Mouse (Mus musculus): ENCODE data around the gene Dbh. TPM values are rescaled to one million over a fixed set of nuclear protein-coding genes. Genes with fewer than 3 reads are reported as not detected.

Dbh gene
- polyA plus RNA-seq, 1 experiment: 0.69 TPM

- peaks cover 49% of the 10 kb centered on the region for H3K4me1 ChIP-seq (replicated peaks; ENCODE audit: control insufficient read depth, insufficient read depth, low read length)
- peak overlapping the region; percentile 51; the same call in 1 of the 2 replicates for H3K27ac ChIP-seq (ENCODE audit: control insufficient read depth, insufficient read depth, low read length)
- DNase-seq: peak; percentile 78
- WGBS: 16% methylated on average over 5 of the region's 5 CpGs
- TF ChIP-seq CTCF (IDR thresholded peaks at IDR 0.05; ENCODE audit: borderline replicate concordance, control insufficient read depth, extremely low read depth, insufficient read depth, low read length, poor library complexity) (no peak), POLR2A (IDR thresholded peaks at IDR 0.05; ENCODE audit: control insufficient read depth, extremely low read depth, insufficient read depth, low read length, poor library complexity) (0 out of 2 replicates have a peak, but pooled peaks have one; percentile 12)
- no peaks in the 10 kb centered on the region for H3K36me3 ChIP-seq (ENCODE audit: control insufficient read depth, insufficient read depth, low read length)
- no peak overlapping the region for H3K4me3 ChIP-seq (ENCODE audit: control insufficient read depth, insufficient read depth, low read length)
- no peaks in the 10 kb centered on the region for H3K27me3 ChIP-seq (ENCODE audit: control insufficient read depth, insufficient read depth, low read length)
Measured at GRCm38 (mm10) chr2:27209816-27210215, 44.8 kb downstream of the Dbh start.

- TF ChIP-seq CTCF (IDR thresholded peaks at IDR 0.05; ENCODE audit: borderline replicate concordance, control insufficient read depth, extremely low read depth, insufficient read depth, low read length, poor library complexity): peak; percentile 72; the same call in 1 of the 2 replicates
- 0 out of 2 replicates have a peak, but pooled peaks have one; percentile 5 for TF ChIP-seq POLR2A (IDR thresholded peaks at IDR 0.05; ENCODE audit: control insufficient read depth, extremely low read depth, insufficient read depth, low read length, poor library complexity)
- DNase-seq: peak; percentile 66
- H3K27me3 ChIP-seq (ENCODE audit: control insufficient read depth, insufficient read depth, low read length): no peaks in the 10 kb centered on the region
- WGBS: 53% methylated on average over 7 of the region's 7 CpGs
- H3K36me3 ChIP-seq (ENCODE audit: control insufficient read depth, insufficient read depth, low read length): no peaks in the 10 kb centered on the region
- H3K4me3 ChIP-seq (ENCODE audit: control insufficient read depth, insufficient read depth, low read length): no peak overlapping the region
- H3K27ac ChIP-seq (ENCODE audit: control insufficient read depth, insufficient read depth, low read length): no peak overlapping the region
- H3K4me1 ChIP-seq (replicated peaks; ENCODE audit: control insufficient read depth, insufficient read depth, low read length): peaks cover 49% of the 10 kb centered on the region
Measured at GRCm38 (mm10) chr2:27210255-27210654, 45.2 kb downstream of the Dbh start.

GRCm38 (mm10) chr2:27210676-27211210 is 45.7 kb downstream of the Dbh start:
- no peaks in the 10 kb centered on the region for H3K36me3 ChIP-seq (ENCODE audit: control insufficient read depth, insufficient read depth, low read length)
- TF ChIP-seq CTCF (IDR thresholded peaks at IDR 0.05; ENCODE audit: borderline replicate concordance, control insufficient read depth, extremely low read depth, insufficient read depth, low read length, poor library complexity) (peak; percentile 4; the same call in 1 of the 2 replicates), POLR2A (IDR thresholded peaks at IDR 0.05; ENCODE audit: control insufficient read depth, extremely low read depth, insufficient read depth, low read length, poor library complexity) (no peak)
- no peak for DNase-seq
- peaks cover 49% of the 10 kb centered on the region for H3K4me1 ChIP-seq (replicated peaks; ENCODE audit: control insufficient read depth, insufficient read depth, low read length)
- WGBS: 65% methylated on average over 12 of the region's 12 CpGs
- H3K27me3 ChIP-seq (ENCODE audit: control insufficient read depth, insufficient read depth, low read length): no peaks in the 10 kb centered on the region
- H3K4me3 ChIP-seq (ENCODE audit: control insufficient read depth, insufficient read depth, low read length): no peak overlapping the region
- H3K27ac ChIP-seq (ENCODE audit: control insufficient read depth, insufficient read depth, low read length): no peak overlapping the region

DNA sequence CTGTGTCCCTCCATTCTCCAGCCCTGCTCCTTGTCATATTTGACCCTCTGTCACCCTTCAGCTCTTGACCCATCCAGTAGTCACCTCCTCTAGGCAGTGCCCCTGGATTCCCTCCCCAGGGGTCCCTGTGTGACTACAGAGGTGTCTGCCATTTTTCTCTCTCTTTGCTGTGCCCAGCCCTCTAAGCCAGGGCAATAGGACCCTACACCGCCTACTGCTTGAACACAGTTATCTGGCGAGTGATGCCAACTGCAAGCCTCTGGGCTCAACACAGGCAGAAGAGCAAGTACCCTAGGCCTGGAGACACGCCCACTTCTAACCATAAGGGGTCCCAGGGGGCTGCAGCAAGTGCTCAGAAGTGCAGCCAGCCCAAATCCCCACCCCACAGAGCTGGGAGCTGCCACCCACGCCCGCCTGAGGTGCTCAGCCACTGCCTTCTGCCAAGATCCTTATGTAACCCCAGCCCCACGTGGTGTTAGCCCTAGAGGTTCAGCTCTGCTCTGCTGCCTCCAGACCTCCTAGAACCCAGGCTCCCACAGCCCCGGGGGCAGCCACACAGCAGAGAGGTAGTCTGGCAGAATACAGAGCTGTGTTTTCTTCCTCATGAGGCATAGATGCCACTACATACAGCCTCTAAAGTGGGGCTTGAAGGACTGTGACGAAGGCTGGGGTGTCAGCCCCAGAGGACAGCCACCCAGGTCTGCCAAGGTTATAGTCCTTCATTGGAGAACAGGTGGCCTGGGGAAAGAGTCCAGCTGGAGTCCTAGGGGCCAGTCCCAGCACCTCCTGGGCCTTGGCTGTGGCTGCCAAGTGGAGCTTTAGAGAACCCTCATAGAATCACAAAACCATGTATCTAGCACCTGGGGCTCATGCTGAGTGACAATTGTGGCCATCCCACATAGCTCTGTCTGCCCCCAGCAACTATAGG is 47.2 kb downstream of the Dbh start:
- no peak overlapping the region for H3K27ac ChIP-seq (ENCODE audit: control insufficient read depth, insufficient read depth, low read length)
- H3K4me1 ChIP-seq (replicated peaks; ENCODE audit: control insufficient read depth, insufficient read depth, low read length): peaks cover 49% of the 10 kb centered on the region
- no peak overlapping the region for H3K4me3 ChIP-seq (ENCODE audit: control insufficient read depth, insufficient read depth, low read length)
- 70% methylated on average over 8 of the region's 8 CpGs for WGBS
- no peaks in the 10 kb centered on the region for H3K27me3 ChIP-seq (ENCODE audit: control insufficient read depth, insufficient read depth, low read length)
- TF ChIP-seq POLR2A (IDR thresholded peaks at IDR 0.05; ENCODE audit: control insufficient read depth, extremely low read depth, insufficient read depth, low read length, poor library complexity): no peak
- TF ChIP-seq CTCF (IDR thresholded peaks at IDR 0.05; ENCODE audit: borderline replicate concordance, control insufficient read depth, extremely low read depth, insufficient read depth, low read length, poor library complexity): no peak
- no peak for DNase-seq
- no peaks in the 10 kb centered on the region for H3K36me3 ChIP-seq (ENCODE audit: control insufficient read depth, insufficient read depth, low read length)

DNA sequence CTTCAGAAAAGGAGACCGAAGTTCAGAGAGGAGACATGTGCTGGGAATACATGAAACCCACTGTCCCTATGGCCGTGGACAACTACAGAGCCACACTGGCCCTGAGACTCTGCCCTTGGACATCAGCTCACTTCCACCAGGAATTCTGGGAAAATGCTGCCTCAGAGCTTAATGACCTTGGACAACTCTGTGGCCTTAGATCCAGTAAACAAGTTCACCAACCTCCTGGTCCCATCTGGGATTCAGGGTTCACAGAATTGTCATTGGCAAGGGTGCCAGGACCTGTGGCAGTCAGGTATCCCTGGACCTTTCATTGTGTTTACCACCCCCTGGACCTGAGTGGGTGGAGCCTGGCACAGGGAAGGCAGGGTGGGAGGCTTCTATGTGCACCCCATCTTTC is 50.5 kb downstream of the Dbh start:
- H3K36me3 ChIP-seq (ENCODE audit: control insufficient read depth, insufficient read depth, low read length): no peaks in the 10 kb centered on the region
- WGBS: 94% methylated on average over 2 of the region's 2 CpGs
- DNase-seq: no peak
- peaks cover 21% of the 10 kb centered on the region for H3K4me1 ChIP-seq (replicated peaks; ENCODE audit: control insufficient read depth, insufficient read depth, low read length)
- TF ChIP-seq CTCF (IDR thresholded peaks at IDR 0.05; ENCODE audit: borderline replicate concordance, control insufficient read depth, extremely low read depth, insufficient read depth, low read length, poor library complexity): no peak
- no peak for TF ChIP-seq POLR2A (IDR thresholded peaks at IDR 0.05; ENCODE audit: control insufficient read depth, extremely low read depth, insufficient read depth, low read length, poor library complexity)
- no peaks in the 10 kb centered on the region for H3K27me3 ChIP-seq (ENCODE audit: control insufficient read depth, insufficient read depth, low read length)
- no peak overlapping the region for H3K27ac ChIP-seq (ENCODE audit: control insufficient read depth, insufficient read depth, low read length)
- no peak overlapping the region for H3K4me3 ChIP-seq (ENCODE audit: control insufficient read depth, insufficient read depth, low read length)

DNA sequence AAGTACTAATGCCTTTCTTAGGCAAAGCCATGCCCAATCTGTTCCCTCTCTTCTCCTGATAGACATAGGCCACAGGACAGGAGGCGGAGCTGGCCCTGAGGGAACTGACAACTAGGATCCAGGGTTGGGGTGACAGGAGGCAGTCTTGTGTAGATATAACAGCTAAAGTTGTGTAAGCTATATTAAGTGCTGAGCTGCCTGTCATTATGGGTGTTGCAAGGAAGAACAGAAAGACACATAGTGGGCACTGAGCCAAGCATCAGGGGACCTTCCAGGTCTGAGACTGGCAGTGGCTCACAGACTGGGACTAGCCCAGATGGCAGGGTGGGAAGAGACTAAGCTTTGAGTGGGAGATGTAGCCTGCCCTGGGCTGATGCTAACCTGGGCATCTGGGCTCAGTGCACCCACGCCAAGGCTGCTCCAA is 53.1 kb downstream of the Dbh start:
- 91% methylated on average over 2 of the region's 2 CpGs for WGBS
- no peaks in the 10 kb centered on the region; the same call in 1 of the 2 replicates for H3K4me1 ChIP-seq (replicated peaks; ENCODE audit: control insufficient read depth, insufficient read depth, low read length)
- no peaks in the 10 kb centered on the region for H3K27me3 ChIP-seq (ENCODE audit: control insufficient read depth, insufficient read depth, low read length)
- DNase-seq: no peak
- no peak overlapping the region for H3K4me3 ChIP-seq (ENCODE audit: control insufficient read depth, insufficient read depth, low read length)
- no peak overlapping the region for H3K27ac ChIP-seq (ENCODE audit: control insufficient read depth, insufficient read depth, low read length)
- no peak for TF ChIP-seq CTCF (IDR thresholded peaks at IDR 0.05; ENCODE audit: borderline replicate concordance, control insufficient read depth, extremely low read depth, insufficient read depth, low read length, poor library complexity)
- no peak for TF ChIP-seq POLR2A (IDR thresholded peaks at IDR 0.05; ENCODE audit: control insufficient read depth, extremely low read depth, insufficient read depth, low read length, poor library complexity)
- no peaks in the 10 kb centered on the region for H3K36me3 ChIP-seq (ENCODE audit: control insufficient read depth, insufficient read depth, low read length)
